Mouse (Mus musculus) embryonic facial prominence, embryonic 15.5 days (tissue): Measurements from ENCODE around the gene Gm10999. TPM values are rescaled to one million over a fixed set of nuclear protein-coding genes. Genes with fewer than 3 reads are reported as not detected.
"Not testable (repeated sequence)": the region's sequence is repeated elsewhere in the genome, so short reads cannot be mapped to it uniquely, and the experiment has no call there.

ENCODE experiments used
- ATAC-seq: fragments of 200-750 bp; cut with Nextera tagmentation; 2 replicates; pipeline ENCODE4 v1.8.0; 2017; ENCODE audit warnings: low read depth, moderate TSS enrichment; ENCODE audit not compliant: insufficient number of reproducible peaks, low FRiP score, low TSS enrichment
- H3K27ac ChIP-seq: fragments of 300-500 bp; sonication (generic); replicated peaks from 2 replicates; pipeline ENCODE4 v1.5.1; 2015; ENCODE audit warnings: mild to moderate bottlenecking, inconsistent platforms
- H3K27me3 ChIP-seq: fragments of 300-500 bp; sonication (generic); 2 replicates; pipeline ENCODE4 v1.6.1; 2015; ENCODE audit warnings: inconsistent platforms
- H3K36me3 ChIP-seq: fragments of 300-500 bp; sonication (generic); 2 replicates; pipeline ENCODE4 v1.6.1; 2015; ENCODE audit warnings: mild to moderate bottlenecking, inconsistent platforms
- H3K4me1 ChIP-seq: fragments of 300-500 bp; sonication (generic); 2 replicates; pipeline ENCODE4 v1.6.1; 2015; ENCODE audit warnings: inconsistent platforms
- H3K4me2 ChIP-seq: fragments of 300-500 bp; sonication (generic); replicated peaks from 2 replicates; pipeline ENCODE4 v1.6.1; 2015; ENCODE audit warnings: mild to moderate bottlenecking, inconsistent platforms
- H3K4me3 ChIP-seq: fragments of 300-500 bp; sonication (generic); replicated peaks from 2 replicates; pipeline ENCODE4 v1.5.1; 2015; ENCODE audit warnings: mild to moderate bottlenecking, inconsistent platforms
- H3K9ac ChIP-seq: fragments of 300-500 bp; sonication (generic); 2 replicates; pipeline ENCODE4 v1.6.1; 2015; ENCODE audit warnings: inconsistent platforms
- H3K9me3 ChIP-seq: fragments of 300-500 bp; sonication (generic); replicated peaks from 2 replicates; pipeline ENCODE4 v1.6.1; 2016; ENCODE audit warnings: inconsistent platforms
- WGBS: fragments of 180-500 bp; shearing (Covaris S2); methylation state at CpG from one replicate; pipeline ENCODE4 v1.1.7; 2015; 5-methylcytosine and 5-hydroxymethylcytosine counted together
- polyA plus RNA-seq: library from polyadenylated mRNA; unstranded; fragments of >200 nt; fragmentation: Nextera tagmentation; extraction: Ambion mirVana; gene quantifications from 2 replicates; pipeline ENCODE4 v1.2.1, GENCODE M21; 2015

Gm10999 gene
- not detected in 2 replicates for polyA plus RNA-seq

- Histone ChIP-seq H3K4me3 (no peak within 1 kb of the TSS), H3K27ac (no peak within 1 kb of the TSS), H3K9ac (no peak within 1 kb of the TSS), H3K9me3 (no peaks in the 10 kb centered on the region), H3K4me1 (no peaks in the 10 kb centered on the region), H3K36me3 (no peaks in the 10 kb centered on the region), H3K27me3 (no peaks in the 10 kb centered on the region), H3K4me2 (no peak within 1 kb of the TSS)
- no peak for ATAC-seq
- 79% methylated on average over 1 of the region's 1 CpGs for WGBS
Measured at GRCm38 (mm10) chr8:129131561-129131960, at the start of gene Gm10999. TSS of gene Gm10999 (minus strand) at chr8:129131661.

DNA sequence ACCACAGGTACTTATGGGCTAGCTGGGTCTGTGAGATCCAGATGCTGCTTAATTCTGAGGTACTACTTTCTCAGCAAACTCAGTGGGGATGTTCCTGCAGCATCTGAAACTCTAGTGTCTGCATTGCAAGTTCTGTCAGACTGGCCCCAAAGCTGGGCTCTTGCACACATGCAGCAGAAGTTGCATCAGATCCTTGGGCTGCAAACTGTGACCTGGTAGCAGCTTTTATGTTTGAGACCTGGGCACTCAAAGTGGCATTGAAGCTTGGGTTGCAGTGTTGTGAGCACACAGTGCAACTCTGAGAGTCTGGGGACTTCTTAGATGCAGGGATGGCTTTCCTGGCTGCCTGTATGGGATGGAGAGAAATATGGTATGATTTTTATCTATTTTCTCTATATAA lies 2.0 kb upstream of the Gm10999 start:
- no peaks in the 10 kb centered on the region for H3K36me3 ChIP-seq

DNA sequence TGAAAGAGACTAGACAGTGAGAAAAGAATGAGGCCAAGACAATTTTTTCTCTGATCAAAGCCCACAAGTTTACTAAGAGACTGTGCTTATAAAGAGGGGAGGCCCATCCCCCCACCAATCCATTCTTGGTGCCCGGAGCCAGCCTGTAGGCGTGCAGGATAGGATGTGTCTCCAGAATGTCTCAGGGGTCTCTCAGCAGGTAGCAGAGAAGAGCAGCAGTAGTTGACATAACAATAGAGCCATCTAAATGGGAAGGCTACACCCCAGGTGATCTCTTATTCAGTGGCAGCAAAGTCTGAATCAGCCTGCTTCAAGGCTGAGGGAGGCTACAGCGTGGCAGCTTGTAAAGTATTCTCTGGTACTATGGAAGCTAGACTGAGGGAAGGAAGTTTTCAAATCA lies 15.7 kb downstream of the Gm10999 start:
- not testable (repeated sequence) for H3K4me2 ChIP-seq, H3K9me3 ChIP-seq, ATAC-seq, H3K36me3 ChIP-seq, H3K9ac ChIP-seq, H3K27ac ChIP-seq, H3K27me3 ChIP-seq, H3K4me3 ChIP-seq, H3K4me1 ChIP-seq
- 41% methylated on average over 3 of the region's 3 CpGs for WGBS

More for the DNA sequence above, 2.0 kb upstream of the Gm10999 start:
- no peak for ATAC-seq
- Histone ChIP-seq H3K4me1 (no peaks in the 10 kb centered on the region), H3K27ac (no peak overlapping the region), H3K4me2 (no peak overlapping the region), H3K9ac (no peak overlapping the region), H3K9me3 (no peaks in the 10 kb centered on the region), H3K4me3 (no peak overlapping the region), H3K27me3 (no peaks in the 10 kb centered on the region)

Other genes starting within 250 kb of the Gm10999 start
- 0.18 TPM in 1 of 2 replicates, not detected in the other for gene Ccdc7a, start 66.1 kb downstream of the Gm10999 start, polyA plus RNA-seq
- not detected in 2 replicates for gene Ccdc7b, start 64.5 kb downstream of the Gm10999 start, polyA plus RNA-seq
- 23.7 TPM in 2 replicates for gene 2610044O15Rik8, start 102.7 kb upstream of the Gm10999 start, polyA plus RNA-seq